Mouse (Mus musculus) liver, adult 2 months (tissue): ENCODE results near the gene Oxnad1.

ENCODE experiments used
- CTCF ChIP-seq: fragments of 200-500 bp; IDR thresholded peaks from 2 replicates; pipeline ENCODE4 v1.5.1; 2011; ENCODE audit warnings: low read depth, low read length, control low read depth
- POLR2A ChIP-seq: fragments of 200-500 bp; IDR thresholded peaks from 2 replicates; pipeline ENCODE4 v1.6.1; 2011; ENCODE audit warnings: low read length, control low read depth; ENCODE audit not compliant: insufficient read depth; ENCODE audit errors: extremely low read depth

DNA sequence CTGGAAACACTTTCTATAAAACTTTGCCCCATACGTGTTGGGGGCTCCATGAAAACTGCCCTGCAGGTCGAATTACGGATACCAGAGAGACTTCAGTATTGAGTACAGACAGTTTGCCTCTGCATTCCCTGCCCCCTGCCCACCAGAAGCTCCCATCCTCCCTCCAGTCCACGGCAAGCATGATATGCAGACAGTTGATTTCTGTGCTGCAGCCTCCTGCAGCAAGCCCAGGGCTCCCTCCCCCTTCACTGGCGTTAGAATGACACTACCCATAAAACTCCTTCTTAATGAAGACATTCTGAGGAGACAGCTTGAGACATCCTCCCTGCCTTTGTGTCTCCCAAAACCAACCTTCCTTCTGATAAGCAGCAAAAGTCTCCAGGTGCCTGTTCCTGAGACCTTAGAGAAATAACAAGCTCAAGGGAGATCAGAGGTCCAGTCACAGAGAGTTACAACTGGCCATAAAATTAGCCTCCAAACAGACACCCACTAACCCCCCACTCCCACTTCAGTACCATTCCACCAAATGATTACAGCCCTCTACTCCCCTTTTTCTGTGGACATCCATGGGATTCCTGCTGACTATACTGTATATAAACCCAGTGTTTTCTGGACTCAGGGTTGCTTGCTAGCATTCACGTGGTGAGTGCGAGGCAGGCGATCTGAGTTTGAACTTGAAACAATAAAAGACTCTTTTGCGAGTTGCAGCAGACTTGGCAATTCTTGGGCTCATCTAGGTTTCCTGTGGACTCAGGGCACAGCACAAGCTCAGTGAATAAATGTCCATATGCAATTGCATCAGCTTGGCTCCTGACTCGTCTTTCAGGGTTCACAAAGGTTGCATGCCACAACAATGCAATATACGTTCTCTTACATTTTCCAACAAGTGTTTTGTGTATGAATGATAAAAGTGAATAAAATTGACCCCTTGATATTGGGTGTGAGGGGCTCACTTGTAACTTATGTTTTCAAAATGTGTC is 36.1 kb downstream of the Oxnad1 start:
- TF ChIP-seq POLR2A (no peak), CTCF (no peak)
